ENCODE assay signal across 9 mouse cellular contexts in the genomic region with DNA sequence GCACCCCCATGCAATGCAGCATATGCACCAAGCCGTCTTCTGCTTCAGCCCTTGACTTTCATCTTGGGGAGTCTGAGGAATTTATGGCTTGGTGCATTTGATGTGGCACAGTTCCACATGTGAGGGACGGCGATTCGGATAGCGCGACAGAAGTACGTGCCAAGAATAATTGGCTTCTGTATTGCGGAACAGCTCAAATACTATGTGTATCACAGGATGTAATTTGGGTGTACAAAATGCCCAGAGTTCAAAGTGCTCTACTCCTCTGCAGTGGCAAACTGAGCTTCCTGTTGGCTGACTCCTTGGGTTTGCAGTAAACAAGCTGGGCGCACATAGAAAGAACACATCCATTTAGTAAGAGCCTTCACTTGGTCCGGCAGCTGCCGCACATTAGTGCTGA.
A peak's percentile ranks its signal among the peaks of the same experiment; 100 is the strongest.
DNase-seq lines count a peak whose midpoint lies in the region; ATAC-seq lines count a peak whose summit lies in the region.
"Had no signal": no experiment of that assay in that cellular context is flagged by ENCODE, and none has a peak within 500 bp of the region (broad histone marks: within the 10 kb centered on the region; RNA-seq: fewer than 3 reads in every experiment).

No protein-coding gene starts in this region.

- H3K27ac ChIP-seq in embryonic facial prominence, embryonic 13.5 days: peak overlapping the region; percentile 7; the same call in 1 of the 2 replicates
- no peak overlapping the region for H3K27ac ChIP-seq in embryonic facial prominence, embryonic 10.5 days (replicated peaks)
- H3K27ac ChIP-seq in lung, embryonic 16.5 days (ENCODE audit: low read length): no peak overlapping the region
- H3K27ac ChIP-seq: liver, embryonic 15.5 days had no signal

- DNase-seq in embryonic facial prominence, embryonic 10.5 days (ENCODE audit: low spot score): no peak
- peak; percentile 5 for DNase-seq in right cerebral cortex, postnatal 25 days
- no peak for DNase-seq in right cerebral cortex, postnatal 36 days (ENCODE audit: low spot score in 2 of 2)
- DNase-seq in left cerebral cortex, postnatal 14 days (ENCODE audit: low spot score in 2 of 2): no peak
- no peak for DNase-seq in embryo, embryonic 11 days
- DNase-seq in layer of hippocampus, postnatal 14 days (ENCODE audit: low spot score in 2 of 2): no peak

- H3K9me3 ChIP-seq in embryonic facial prominence, embryonic 13.5 days: no peaks in the 10 kb centered on the region
- H3K9me3 ChIP-seq in embryonic facial prominence, embryonic 10.5 days: no peaks in the 10 kb centered on the region
- no peaks in the 10 kb centered on the region for H3K9me3 ChIP-seq in lung, embryonic 16.5 days (ENCODE audit: control insufficient read depth, low read length)
- H3K9me3 ChIP-seq: liver, embryonic 15.5 days had no signal

- WGBS in embryonic facial prominence, embryonic 13.5 days: 52% methylated on average over 11 of the region's 11 CpGs
- WGBS in embryonic facial prominence, embryonic 10.5 days: 89% methylated on average over 11 of the region's 11 CpGs
- 56% methylated on average over 11 of the region's 11 CpGs for WGBS in lung, embryonic 16.5 days

- H3K4me2 ChIP-seq in embryonic facial prominence, embryonic 13.5 days: peak overlapping the region; percentile 22
- H3K4me2 ChIP-seq in lung, embryonic 16.5 days (ENCODE audit: low read depth, low read length): peak overlapping the region; percentile 10; the same call in 1 of the 2 replicates
- H3K4me2 ChIP-seq: liver, embryonic 15.5 days had no signal

- intact Hi-C loops in left cerebral cortex, postnatal 14 days (cut with DNase I): no loop called here

- no peak for ATAC-seq in embryonic facial prominence, embryonic 13.5 days (ENCODE audit: insufficient number of reproducible peaks, insufficient read depth, low FRiP score, low TSS enrichment, low read depth)
- ATAC-seq in lung, embryonic 16.5 days (ENCODE audit: low read depth): peak; percentile 77

- H3K27me3 ChIP-seq in embryonic facial prominence, embryonic 13.5 days: no peaks in the 10 kb centered on the region
- no peaks in the 10 kb centered on the region for H3K27me3 ChIP-seq in embryonic facial prominence, embryonic 10.5 days (replicated peaks; ENCODE audit: low read depth, poor library complexity, severe bottlenecking)
- H3K27me3 ChIP-seq in lung, embryonic 16.5 days (ENCODE audit: control insufficient read depth, insufficient read depth, low read depth, low read length): no peaks in the 10 kb centered on the region
- H3K27me3 ChIP-seq: liver, embryonic 15.5 days had no signal

- no peak overlapping the region for H3K4me3 ChIP-seq in embryonic facial prominence, embryonic 13.5 days
- no peak overlapping the region for H3K4me3 ChIP-seq in embryonic facial prominence, embryonic 10.5 days
- no peak overlapping the region for H3K4me3 ChIP-seq in lung, embryonic 16.5 days (ENCODE audit: low read length)
- H3K4me3 ChIP-seq: liver, embryonic 15.5 days had no signal

- H3K4me1 ChIP-seq in embryonic facial prominence, embryonic 13.5 days: peaks cover 9% of the 10 kb centered on the region; the same call in 1 of the 2 replicates
- 0 out of 2 replicates have a peak, but pooled peaks cover 12% of the 10 kb centered on the region for H3K4me1 ChIP-seq in embryonic facial prominence, embryonic 10.5 days
- H3K4me1 ChIP-seq in lung, embryonic 16.5 days (replicated peaks; ENCODE audit: control insufficient read depth, insufficient read depth, low read length): peaks cover 6% of the 10 kb centered on the region; the same call in 1 of the 2 replicates

- no peaks in the 10 kb centered on the region for H3K36me3 ChIP-seq in embryonic facial prominence, embryonic 13.5 days
- H3K36me3 ChIP-seq in embryonic facial prominence, embryonic 10.5 days (replicated peaks): no peaks in the 10 kb centered on the region
- H3K36me3 ChIP-seq in lung, embryonic 16.5 days (ENCODE audit: control insufficient read depth, insufficient read depth, low read length): no peaks in the 10 kb centered on the region
- H3K36me3 ChIP-seq: liver, embryonic 15.5 days had no signal

- no peak overlapping the region for H3K9ac ChIP-seq in embryonic facial prominence, embryonic 13.5 days
- no peak overlapping the region for H3K9ac ChIP-seq in lung, embryonic 16.5 days (ENCODE audit: low read length)
- H3K9ac ChIP-seq: liver, embryonic 15.5 days had no signal
